11 mouse cellular contexts compared by ENCODE assay signal in the genomic region with DNA sequence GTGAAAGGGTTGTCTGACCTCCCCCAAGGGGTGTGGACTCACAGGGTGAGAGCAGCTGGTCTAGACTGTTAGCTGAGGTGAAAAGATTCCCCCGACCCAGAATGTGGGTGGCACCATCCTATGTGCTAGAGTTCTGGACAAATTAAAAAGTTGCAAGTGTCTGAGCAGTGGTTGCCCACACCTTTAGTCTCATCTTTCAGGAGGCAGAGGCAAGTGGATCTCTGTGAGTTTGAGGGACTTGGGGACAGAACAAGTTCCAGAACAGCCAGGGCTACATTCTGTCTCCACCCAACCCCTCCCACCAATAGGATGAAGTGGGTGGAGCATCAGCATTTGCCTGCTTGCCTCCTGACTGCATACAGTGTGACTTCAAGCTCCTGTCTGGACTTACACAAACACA. TPM values are rescaled to one million over a fixed set of nuclear protein-coding genes. Genes with fewer than 3 reads are reported as not detected.
A peak's percentile ranks its signal among the peaks of the same experiment; 100 is the strongest.
DNase-seq lines count a peak whose midpoint lies in the region; ATAC-seq and TF ChIP-seq lines count a peak whose summit lies in the region.
"Had no signal": no experiment of that assay in that cellular context is flagged by ENCODE, and none has a peak within 500 bp of the region (broad histone marks: within the 10 kb centered on the region; RNA-seq: fewer than 3 reads in every experiment).

No protein-coding gene starts in this region.

- H3K4me1 ChIP-seq in heart, adult 2 months (ENCODE audit: control insufficient read depth, insufficient read depth, low read length): peaks cover 15% of the 10 kb centered on the region
- peaks cover 88% of the 10 kb centered on the region for H3K4me1 ChIP-seq in E14TG2a.4 (replicated peaks; ENCODE audit: low read depth, low read length)
- peaks cover 82% of the 10 kb centered on the region for H3K4me1 ChIP-seq in liver, embryonic 13.5 days (replicated peaks)
- H3K4me1 ChIP-seq in intestine, embryonic 15.5 days (replicated peaks): peaks cover 53% of the 10 kb centered on the region

- intact Hi-C loops in heart, adult 2 months (cut with DNase I): no loop called here
- intact Hi-C loops in left cerebral cortex, postnatal 10 days (cut with DNase I): loop anchor here (5.0 kb wide), 1 partner anchor 80 kb away; no protein-coding TSS in a partner anchor

- no peak overlapping the region for H3K4me3 ChIP-seq in heart, adult 2 months
- peak overlapping the region; percentile 37; the same call in 1 of the 2 replicates for H3K4me3 ChIP-seq in E14TG2a.4 (replicated peaks; ENCODE audit: low read length)
- no peak overlapping the region for H3K4me3 ChIP-seq in liver, embryonic 13.5 days (replicated peaks)
- no peak overlapping the region for H3K4me3 ChIP-seq in intestine, embryonic 15.5 days (replicated peaks)

- DNase-seq in heart, adult 2 months: no peak
- DNase-seq in heart, adult 8-10 months (ENCODE audit: low spot score): no peak
- peak; percentile 62 for DNase-seq in R1 (ENCODE audit: low read depth, low spot score)
- DNase-seq in liver, embryonic 13.5 days: peak; percentile 76
- DNase-seq in left cerebral cortex, postnatal 10 days (ENCODE audit: extremely low spot score in 1 of 2, low spot score in 2 of 2): no peak
- no peak for DNase-seq in kidney, postnatal 36 days
- DNase-seq: adrenal gland, adult 8-10 months; heart, adult 11 months had no signal

- 0 out of 2 replicates have a peak, but pooled peaks have one; percentile 12 for ATAC-seq in liver, embryonic 13.5 days (ENCODE audit: low read depth)
- ATAC-seq in intestine, embryonic 15.5 days: no peak
- ATAC-seq: forebrain, embryonic 14.5 days had no signal

- no peak overlapping the region for H3K9ac ChIP-seq in heart, adult 2 months (ENCODE audit: low read depth, low read length)
- peak overlapping the region; percentile 54; the same call in 1 of the 2 replicates for H3K9ac ChIP-seq in liver, embryonic 13.5 days
- no peak overlapping the region for H3K9ac ChIP-seq in intestine, embryonic 15.5 days

- WGBS in heart, adult 2 months: 70% methylated on average over 1 of the region's 1 CpGs
- WGBS in liver, embryonic 13.5 days (ENCODE audit: insufficient replicate concordance): 14% methylated on average over 1 of the region's 1 CpGs
- WGBS in intestine, embryonic 15.5 days: 75% methylated on average over 1 of the region's 1 CpGs

- 0 out of 2 replicates have a peak, but pooled peaks have one; percentile 7 for TF ChIP-seq POLR2A in heart, adult 2 months (IDR thresholded peaks at IDR 0.05; ENCODE audit: insufficient read depth, low read depth, low read length)

- no peaks in the 10 kb centered on the region for H3K36me3 ChIP-seq in heart, adult 2 months (ENCODE audit: control insufficient read depth, insufficient read depth, low read length)
- peaks cover 55% of the 10 kb centered on the region for H3K36me3 ChIP-seq in E14TG2a.4 (ENCODE audit: insufficient read depth, low read length)
- H3K36me3 ChIP-seq in liver, embryonic 13.5 days: peaks cover 24% of the 10 kb centered on the region
- peaks cover 17% of the 10 kb centered on the region for H3K36me3 ChIP-seq in intestine, embryonic 15.5 days

- H3K79me2 ChIP-seq in heart, adult 2 months (replicated peaks; ENCODE audit: control insufficient read depth, insufficient read depth, low read length): no peaks in the 10 kb centered on the region

- TF ChIP-seq EP300 in heart, adult 2 months (IDR thresholded peaks at IDR 0.05; ENCODE audit: insufficient read depth, low read depth, low read length): no peak

- H3K27ac ChIP-seq in heart, adult 2 months: no peak overlapping the region; the same call in 1 of the 2 replicates
- H3K27ac ChIP-seq in liver, embryonic 13.5 days: peak overlapping the region; percentile 82
- H3K27ac ChIP-seq in intestine, embryonic 15.5 days: no peak overlapping the region

- H3K4me2 ChIP-seq in liver, embryonic 13.5 days: peak overlapping the region; percentile 70
- H3K4me2 ChIP-seq in intestine, embryonic 15.5 days (replicated peaks): no peak overlapping the region

- H3K27me3 ChIP-seq in heart, adult 2 months (ENCODE audit: control insufficient read depth, insufficient read depth, low read length): no peaks in the 10 kb centered on the region
- peaks cover 8% of the 10 kb centered on the region; the same call in 1 of the 2 replicates for H3K27me3 ChIP-seq in E14TG2a.4 (ENCODE audit: insufficient read depth, low read length)
- H3K27me3 ChIP-seq in liver, embryonic 13.5 days: no peaks in the 10 kb centered on the region
- H3K27me3 ChIP-seq in intestine, embryonic 15.5 days (replicated peaks): no peaks in the 10 kb centered on the region

- no peak for TF ChIP-seq CTCF in heart, adult 2 months (IDR thresholded peaks at IDR 0.05)
- no peak for TF ChIP-seq CTCF in E14TG2a.4 (conservative IDR thresholded peaks at IDR 0.05; ENCODE audit: low read length)

- no peaks in the 10 kb centered on the region for H3K9me3 ChIP-seq in E14TG2a.4 (ENCODE audit: low read length)
- no peaks in the 10 kb centered on the region for H3K9me3 ChIP-seq in liver, embryonic 13.5 days (replicated peaks)
- H3K9me3 ChIP-seq in intestine, embryonic 15.5 days: no peaks in the 10 kb centered on the region

RNA-seq across cellular contexts. Expression of a gene that starts 1.4 kb away (rescaled TPM):
- 10 to 100 TPM; 21.7 to 29.1 TPM for total RNA-seq in heart, adult 2 months (2021)
- polyA plus RNA-seq in heart, adult 2 months (2012; rRNA removed): 30.0 and 32.2 TPM in 2 replicates
- 10 to 100 TPM; 23.2 to 32.5 (median 27.7) TPM for total RNA-seq in heart, adult 8-10 months (2022)
- polyA plus RNA-seq in liver, embryonic 13.5 days (2015; fragmentation: Nextera tagmentation; extraction: Ambion mirVana): 45.6 and 50.4 TPM in 2 replicates
- total RNA-seq in left cerebral cortex, postnatal 10 days (2021): 10 to 100 TPM; 35.8 to 37.1 TPM
- polyA plus RNA-seq in intestine, embryonic 15.5 days (2015; fragmentation: Nextera tagmentation; extraction: Ambion mirVana): 59.1 and 72.6 TPM in 2 replicates

RNA-seq across cellular contexts. Expression of a gene that starts 7.6 kb away (rescaled TPM):
- 10 to 100 TPM; 46.5 to 48.0 TPM for total RNA-seq in heart, adult 2 months (2021)
- polyA plus RNA-seq in heart, adult 2 months (2012; rRNA removed): 89.1 and 117 TPM in 2 replicates
- 10 to 100 TPM; 46.3 to 60.7 (median 50.6) TPM for total RNA-seq in heart, adult 8-10 months (2022)
- polyA plus RNA-seq in liver, embryonic 13.5 days (2015; fragmentation: Nextera tagmentation; extraction: Ambion mirVana): 2.7 and 3.9 TPM in 2 replicates
- total RNA-seq in left cerebral cortex, postnatal 10 days (2021): 100 to 1,000 TPM; 756 to 791 TPM
- polyA plus RNA-seq in intestine, embryonic 15.5 days (2015; fragmentation: Nextera tagmentation; extraction: Ambion mirVana): 24.0 and 26.0 TPM in 2 replicates

RNA-seq across cellular contexts. Expression of a gene that starts 14.4 kb away (rescaled TPM):
- total RNA-seq in heart, adult 2 months (2021): 10 to 100 TPM; 22.0 to 22.4 TPM
- 34.3 and 45.5 TPM in 2 replicates for polyA plus RNA-seq in heart, adult 2 months (2012; rRNA removed)
- total RNA-seq in heart, adult 8-10 months (2022): 10 to 100 TPM; 19.3 to 24.1 (median 22.2) TPM
- 18.0 and 18.2 TPM in 2 replicates for polyA plus RNA-seq in liver, embryonic 13.5 days (2015; fragmentation: Nextera tagmentation; extraction: Ambion mirVana)
- 100 to 1,000 TPM; 173 TPM for total RNA-seq in left cerebral cortex, postnatal 10 days (2021)
- 53.1 and 55.3 TPM in 2 replicates for polyA plus RNA-seq in intestine, embryonic 15.5 days (2015; fragmentation: Nextera tagmentation; extraction: Ambion mirVana)

RNA-seq across cellular contexts. Expression of a gene that starts 38.6 kb away (rescaled TPM):
- total RNA-seq in heart, adult 2 months (2021): 1 to 10 TPM; 2.3 to 2.7 TPM
- 10.8 and 11.0 TPM in 2 replicates for polyA plus RNA-seq in heart, adult 2 months (2012; rRNA removed)
- 1 to 10 TPM; 1.8 to 3.7 (median 2.4) TPM for total RNA-seq in heart, adult 8-10 months (2022)
- 0.40 and 0.43 TPM in 2 replicates for polyA plus RNA-seq in liver, embryonic 13.5 days (2015; fragmentation: Nextera tagmentation; extraction: Ambion mirVana)
- under 1 TPM; 0.49 to 0.61 TPM for total RNA-seq in left cerebral cortex, postnatal 10 days (2021)
- 0.21 and 0.53 TPM in 2 replicates for polyA plus RNA-seq in intestine, embryonic 15.5 days (2015; fragmentation: Nextera tagmentation; extraction: Ambion mirVana)
- polyA plus RNA-seq: forebrain, embryonic 14.5 days had no signal

RNA-seq across cellular contexts. Expression of a gene that starts 42.7 kb away (rescaled TPM):
- 1 to 10 TPM; 6.0 to 7.4 TPM for total RNA-seq in heart, adult 2 months (2021)
- 12.7 and 13.9 TPM in 2 replicates for polyA plus RNA-seq in heart, adult 2 months (2012; rRNA removed)
- total RNA-seq in heart, adult 8-10 months (2022): 1 to 10 TPM; 6.5 to 8.4 (median 7.1) TPM
- 4.9 and 6.2 TPM in 2 replicates for polyA plus RNA-seq in liver, embryonic 13.5 days (2015; fragmentation: Nextera tagmentation; extraction: Ambion mirVana)
- 100 to 1,000 TPM; 115 to 117 TPM for total RNA-seq in left cerebral cortex, postnatal 10 days (2021)
- polyA plus RNA-seq in intestine, embryonic 15.5 days (2015; fragmentation: Nextera tagmentation; extraction: Ambion mirVana): 13.2 and 16.8 TPM in 2 replicates

Comparison
In these comparisons a context has a peak if more than half of its experiments do, and no peak if none do; other contexts are left out.
1. DNase-seq: peak in R1 (single experiment) and liver, embryonic 13.5 days (single experiment); none in heart, adult 2 months (0 of 2), heart, adult 8-10 months (single experiment), left cerebral cortex, postnatal 10 days (0 of 2) and kidney, postnatal 36 days (0 of 2).
2. RNA of a gene that starts 7.6 kb away (total RNA-seq): 756 to 791 TPM in left cerebral cortex, postnatal 10 days; 46.3 to 60.7 TPM in heart, adult 8-10 months and 46.5 to 48.0 TPM in heart, adult 2 months; every median in the first group is over 10 times any median in the second.
3. RNA of a gene that starts 14.4 kb away (total RNA-seq): 173 TPM in left cerebral cortex, postnatal 10 days; 22.0 to 22.4 TPM in heart, adult 2 months and 19.3 to 24.1 TPM in heart, adult 8-10 months; every median in the first group is over 4 times any median in the second.